Mouse (Mus musculus): ENCODE measurements at regions not wholly inside any gene's neighbourhood (a gene's known extent, or its start where the extent isn't known, plus 50 kb on each side); places are given as distances from the start of the nearest gene placed in this dataset.

- WGBS = 70% methylated on average over 5 of the region's 5 CpGs
- ATAC-seq = no peak
- no peaks in the 10 kb centered on the region for H3K36me3 ChIP-seq (ENCODE audit: control insufficient read depth, insufficient read depth, low read length)
- H3K27me3 ChIP-seq (replicated peaks; ENCODE audit: control insufficient read depth, insufficient read depth, low read length) = no peaks in the 10 kb centered on the region
- no peak overlapping the region for H3K27ac ChIP-seq (ENCODE audit: low read depth, low read length)
- no peaks in the 10 kb centered on the region for H3K4me1 ChIP-seq (ENCODE audit: control insufficient read depth, insufficient read depth, low read depth, low read length)
- no peak overlapping the region for H3K4me3 ChIP-seq (ENCODE audit: low read length)
- no peak overlapping the region for H3K9ac ChIP-seq (ENCODE audit: low read depth, low read length)
- H3K9me3 ChIP-seq (ENCODE audit: control insufficient read depth, low read length) = no peaks in the 10 kb centered on the region
- H3K4me2 ChIP-seq (ENCODE audit: low read length) = no peak overlapping the region
Measured at GRCm38 (mm10) chr3:62730987-62731386, 126.0 kb upstream of the Gpr149 start.

GRCm38 (mm10) chr3:62725947-62726346, 121.0 kb upstream of the Gpr149 start:
- H3K4me2 ChIP-seq (ENCODE audit: low read length) = no peak overlapping the region
- H3K27ac ChIP-seq (ENCODE audit: low read depth, low read length) = no peak overlapping the region
- H3K9me3 ChIP-seq (ENCODE audit: control insufficient read depth, low read length) = no peaks in the 10 kb centered on the region
- H3K36me3 ChIP-seq (ENCODE audit: control insufficient read depth, insufficient read depth, low read length) = no peaks in the 10 kb centered on the region
- no peaks in the 10 kb centered on the region for H3K4me1 ChIP-seq (ENCODE audit: control insufficient read depth, insufficient read depth, low read depth, low read length)
- 55% methylated on average over 8 of the region's 8 CpGs for WGBS
- no peak overlapping the region for H3K9ac ChIP-seq (ENCODE audit: low read depth, low read length)
- peak; percentile 20; the same call in 1 of the 2 replicates for ATAC-seq
- H3K4me3 ChIP-seq (ENCODE audit: low read length) = no peak overlapping the region
- H3K27me3 ChIP-seq (replicated peaks; ENCODE audit: control insufficient read depth, insufficient read depth, low read length) = no peaks in the 10 kb centered on the region

GRCm38 (mm10) chr3:62716849-62717248, 111.9 kb upstream of the Gpr149 start:
- 36% methylated on average over 1 of the region's 1 CpGs for WGBS
- Histone ChIP-seq H3K27me3 (replicated peaks; ENCODE audit: control insufficient read depth, insufficient read depth, low read length) (no peaks in the 10 kb centered on the region), H3K4me1 (ENCODE audit: control insufficient read depth, insufficient read depth, low read depth, low read length) (no peaks in the 10 kb centered on the region), H3K27ac (ENCODE audit: low read depth, low read length) (no peak overlapping the region), H3K9me3 (ENCODE audit: control insufficient read depth, low read length) (no peaks in the 10 kb centered on the region), H3K9ac (ENCODE audit: low read depth, low read length) (no peak overlapping the region), H3K4me3 (ENCODE audit: low read length) (no peak overlapping the region), H3K4me2 (ENCODE audit: low read length) (no peak overlapping the region), H3K36me3 (ENCODE audit: control insufficient read depth, insufficient read depth, low read length) (no peaks in the 10 kb centered on the region)
- ATAC-seq = no peak

DNA sequence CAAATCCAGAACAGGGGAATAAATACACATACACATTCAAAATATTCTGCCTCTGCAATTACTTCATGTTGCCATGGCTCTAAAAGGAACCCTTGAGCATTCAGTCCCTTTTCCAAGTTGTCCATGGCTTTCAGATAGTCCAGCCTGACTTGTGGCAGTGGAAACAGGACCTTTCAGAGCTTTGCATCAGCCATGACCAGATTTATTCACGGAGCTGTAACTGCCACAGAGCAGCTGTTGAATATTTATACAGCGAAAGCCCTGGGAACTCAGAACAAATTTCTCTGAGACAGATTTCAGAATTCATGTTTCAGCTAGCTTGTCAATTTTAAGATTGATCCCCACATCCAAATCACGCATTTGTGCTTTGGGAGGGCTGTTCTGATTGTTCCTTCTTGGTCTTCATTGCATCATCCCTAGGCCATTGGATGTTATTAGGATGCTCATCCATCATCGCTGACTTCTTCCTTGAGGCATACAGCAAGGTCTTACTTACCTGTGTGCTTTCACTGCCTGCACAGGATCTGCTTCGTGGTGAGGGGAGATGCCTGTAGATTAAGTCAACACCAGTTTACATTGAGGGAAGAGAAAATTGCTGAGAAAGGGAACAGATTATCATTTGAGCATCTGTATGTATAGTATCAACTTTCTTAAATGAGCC, 110.5 kb upstream of the Gpr149 start:
- peak; percentile 70; the same call in 1 of the 2 replicates for ATAC-seq
- H3K27ac ChIP-seq (ENCODE audit: low read depth, low read length) = no peak overlapping the region
- H3K36me3 ChIP-seq (ENCODE audit: control insufficient read depth, insufficient read depth, low read length) = no peaks in the 10 kb centered on the region
- H3K4me2 ChIP-seq (ENCODE audit: low read length) = no peak overlapping the region
- 68% methylated on average over 5 of the region's 5 CpGs for WGBS
- no peaks in the 10 kb centered on the region for H3K27me3 ChIP-seq (replicated peaks; ENCODE audit: control insufficient read depth, insufficient read depth, low read length)
- H3K9me3 ChIP-seq (ENCODE audit: control insufficient read depth, low read length) = no peaks in the 10 kb centered on the region
- H3K4me1 ChIP-seq (ENCODE audit: control insufficient read depth, insufficient read depth, low read depth, low read length) = no peaks in the 10 kb centered on the region
- H3K4me3 ChIP-seq (ENCODE audit: low read length) = no peak overlapping the region
- no peak overlapping the region for H3K9ac ChIP-seq (ENCODE audit: low read depth, low read length)
